Mouse (Mus musculus) hindbrain, embryonic 16.5 days (tissue): Measurements from ENCODE around the gene Fmo4. TPM values are rescaled to one million over a fixed set of nuclear protein-coding genes. Genes with fewer than 3 reads are reported as not detected.
A peak's percentile ranks its signal among the peaks of the same experiment; 100 is the strongest.
"Not testable (repeated sequence)": the region's sequence is repeated elsewhere in the genome, so short reads cannot be mapped to it uniquely, and the experiment has no call there.

ENCODE experiments used
- ATAC-seq: fragments of 200-750 bp; cut with Nextera tagmentation; 2 replicates; pipeline ENCODE4 v1.8.0; 2017; ENCODE audit warnings: moderate TSS enrichment, moderate library complexity
- H3K27ac ChIP-seq: fragments of 300-500 bp; sonication (generic); 2 replicates; pipeline ENCODE4 v1.5.1; 2014; ENCODE audit warnings: low read depth, mild to moderate bottlenecking, control low read depth, low read length, moderate library complexity
- H3K27me3 ChIP-seq: fragments of 300-500 bp; sonication (generic); replicated peaks from 2 replicates; pipeline ENCODE4 v1.6.1; 2014; ENCODE audit warnings: low read length; ENCODE audit not compliant: control insufficient read depth, insufficient read depth
- H3K36me3 ChIP-seq: fragments of 300-500 bp; sonication (generic); 2 replicates; pipeline ENCODE4 v1.6.1; 2014; ENCODE audit warnings: mild to moderate bottlenecking, low read length, moderate library complexity, mixed read lengths; ENCODE audit not compliant: control insufficient read depth, insufficient read depth
- H3K4me1 ChIP-seq: fragments of 300-500 bp; sonication (generic); 2 replicates; pipeline ENCODE4 v1.6.1; 2014; ENCODE audit warnings: low read depth, low read length; ENCODE audit not compliant: control insufficient read depth, insufficient read depth
- H3K4me2 ChIP-seq: fragments of 300-500 bp; sonication (generic); 2 replicates; pipeline ENCODE4 v1.6.1; 2014; ENCODE audit warnings: mild to moderate bottlenecking, low read length, control low read depth, moderate library complexity
- H3K4me3 ChIP-seq: fragments of 300-500 bp; sonication (generic); 2 replicates; pipeline ENCODE4 v1.5.1; 2014; ENCODE audit warnings: mild to moderate bottlenecking, low read length, control low read depth, moderate library complexity
- H3K9ac ChIP-seq: fragments of 300-500 bp; sonication (generic); 2 replicates; pipeline ENCODE4 v1.6.1; 2014; ENCODE audit warnings: low read depth, mild to moderate bottlenecking, control low read depth, low read length, moderate library complexity
- H3K9me3 ChIP-seq: fragments of 300-500 bp; sonication (generic); 2 replicates; pipeline ENCODE4 v1.6.1; 2014; ENCODE audit warnings: mild to moderate bottlenecking, low read length, moderate library complexity; ENCODE audit not compliant: control insufficient read depth
- WGBS: fragments of 180-500 bp; shearing (Covaris S2); extraction: QIAGEN DNeasy Blood & Tissue Kit; methylation state at CpG from one replicate; pipeline ENCODE4 v1.1.7; 2014; 5-methylcytosine and 5-hydroxymethylcytosine counted together
- polyA plus RNA-seq: library from polyadenylated mRNA; unstranded; fragments of >200 nt; fragmentation: Nextera tagmentation; extraction: Ambion mirVana; gene quantifications from 2 replicates; pipeline ENCODE4 v1.2.1, GENCODE M21; 2015

Fmo4 gene
- polyA plus RNA-seq, 1 experiment from 2014 or later = 0.78 TPM

DNA sequence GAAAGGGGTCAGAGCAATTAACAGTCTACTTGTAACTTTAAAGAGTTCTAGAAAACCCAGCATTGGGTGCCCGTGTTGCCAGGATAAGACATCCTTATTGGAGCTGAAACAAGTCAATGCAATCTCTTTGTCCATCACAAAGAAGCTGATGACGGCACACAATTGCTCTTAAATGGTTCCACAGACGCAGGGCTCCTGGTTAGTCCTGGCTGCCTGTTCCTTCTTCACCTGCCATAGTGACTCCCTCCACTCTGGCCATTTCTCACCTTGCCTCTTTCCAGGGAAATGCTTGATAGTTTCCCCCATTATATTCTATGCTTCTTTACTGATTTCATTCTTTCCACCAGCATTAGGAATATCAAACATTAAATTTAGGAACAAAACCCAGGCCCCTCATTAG, 5.2 kb downstream of the Fmo4 start:
- H3K27ac ChIP-seq = no peak overlapping the region
- H3K4me1 ChIP-seq = no peaks in the 10 kb centered on the region
- H3K4me3 ChIP-seq = no peak overlapping the region
- no peaks in the 10 kb centered on the region for H3K9me3 ChIP-seq
- H3K36me3 ChIP-seq = no peaks in the 10 kb centered on the region
- no peak overlapping the region for H3K9ac ChIP-seq
- ATAC-seq = no peak
- H3K4me2 ChIP-seq = no peak overlapping the region
- H3K27me3 ChIP-seq = no peaks in the 10 kb centered on the region
- WGBS = 84% methylated on average over 3 of the region's 3 CpGs

DNA sequence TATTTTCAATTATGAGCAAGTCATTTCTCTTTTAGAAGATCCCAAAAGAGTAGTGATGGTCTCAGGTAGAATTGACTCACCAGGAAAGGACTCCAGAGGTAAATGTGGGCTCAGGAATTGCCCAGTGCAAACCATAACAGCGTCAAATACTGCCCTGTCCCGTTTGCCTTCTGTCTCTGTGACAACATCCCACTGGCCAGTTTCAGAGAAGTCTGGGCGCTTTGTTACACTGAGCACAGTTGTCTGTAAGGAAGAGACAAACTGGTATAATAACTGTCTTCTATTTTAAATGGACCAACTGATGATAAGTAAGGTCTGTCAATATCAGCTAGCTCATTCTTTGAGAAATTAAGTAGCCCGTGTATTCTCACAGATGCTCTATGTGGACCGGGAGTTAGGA, 6.3 kb downstream of the Fmo4 start:
- H3K4me1 ChIP-seq = no peaks in the 10 kb centered on the region
- no peak for ATAC-seq
- H3K4me3 ChIP-seq = no peak overlapping the region
- H3K9me3 ChIP-seq = no peaks in the 10 kb centered on the region
- WGBS = 93% methylated on average over 5 of the region's 5 CpGs
- H3K36me3 ChIP-seq = no peaks in the 10 kb centered on the region
- no peak overlapping the region for H3K4me2 ChIP-seq
- H3K27ac ChIP-seq = no peak overlapping the region
- no peak overlapping the region for H3K9ac ChIP-seq
- no peaks in the 10 kb centered on the region for H3K27me3 ChIP-seq

DNA sequence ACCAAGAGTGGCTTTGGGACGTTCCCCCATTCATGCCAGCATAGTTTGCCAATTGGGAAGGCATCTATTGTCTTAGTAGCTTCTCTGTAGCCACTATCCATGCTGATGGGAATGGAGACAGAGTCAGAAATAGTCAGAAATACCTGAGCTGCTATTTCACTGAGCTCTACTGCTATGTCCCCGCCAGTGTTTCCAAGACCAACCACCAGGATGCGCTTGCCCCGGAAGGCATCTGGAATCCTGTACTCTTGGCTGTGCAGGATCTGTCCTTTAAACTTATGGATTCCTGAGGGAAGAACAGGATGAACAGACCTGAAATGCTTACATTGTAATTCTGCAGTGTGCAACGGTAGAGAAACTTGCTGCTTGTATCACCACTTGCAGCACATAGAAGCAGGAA, 8.8 kb downstream of the Fmo4 start:
- Histone ChIP-seq H3K9me3 (no peaks in the 10 kb centered on the region), H3K36me3 (no peaks in the 10 kb centered on the region), H3K4me1 (no peaks in the 10 kb centered on the region), H3K27me3 (no peaks in the 10 kb centered on the region), H3K4me3 (no peak overlapping the region), H3K27ac (no peak overlapping the region), H3K4me2 (no peak overlapping the region), H3K9ac (no peak overlapping the region)
- no peak for ATAC-seq
- WGBS = 55% methylated on average over 5 of the region's 5 CpGs

DNA sequence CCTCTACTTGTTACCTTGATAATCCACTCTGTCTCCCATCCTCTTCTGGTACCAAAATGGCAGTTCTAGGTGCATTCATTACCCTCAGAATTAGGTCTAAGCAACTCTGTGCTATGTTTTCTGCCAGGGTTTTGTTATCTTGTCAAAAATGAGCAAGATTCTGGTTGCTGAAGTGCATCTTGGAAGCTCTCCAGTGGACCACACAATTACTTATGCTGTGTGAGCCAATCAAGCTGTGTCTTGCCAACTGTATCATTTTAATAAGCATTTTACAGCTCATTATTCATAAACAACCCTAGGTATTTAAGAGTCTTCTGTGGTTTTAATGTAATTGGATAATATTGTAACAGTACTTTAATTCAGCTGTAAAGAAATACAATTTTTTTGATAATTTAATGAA, 17.3 kb downstream of the Fmo4 start:
- Histone ChIP-seq H3K9me3 (no peaks in the 10 kb centered on the region), H3K27me3 (no peaks in the 10 kb centered on the region), H3K4me1 (no peaks in the 10 kb centered on the region), H3K36me3 (no peaks in the 10 kb centered on the region), H3K4me2 (no peak overlapping the region), H3K27ac (no peak overlapping the region), H3K4me3 (no peak overlapping the region), H3K9ac (no peak overlapping the region)
- ATAC-seq = no peak

DNA sequence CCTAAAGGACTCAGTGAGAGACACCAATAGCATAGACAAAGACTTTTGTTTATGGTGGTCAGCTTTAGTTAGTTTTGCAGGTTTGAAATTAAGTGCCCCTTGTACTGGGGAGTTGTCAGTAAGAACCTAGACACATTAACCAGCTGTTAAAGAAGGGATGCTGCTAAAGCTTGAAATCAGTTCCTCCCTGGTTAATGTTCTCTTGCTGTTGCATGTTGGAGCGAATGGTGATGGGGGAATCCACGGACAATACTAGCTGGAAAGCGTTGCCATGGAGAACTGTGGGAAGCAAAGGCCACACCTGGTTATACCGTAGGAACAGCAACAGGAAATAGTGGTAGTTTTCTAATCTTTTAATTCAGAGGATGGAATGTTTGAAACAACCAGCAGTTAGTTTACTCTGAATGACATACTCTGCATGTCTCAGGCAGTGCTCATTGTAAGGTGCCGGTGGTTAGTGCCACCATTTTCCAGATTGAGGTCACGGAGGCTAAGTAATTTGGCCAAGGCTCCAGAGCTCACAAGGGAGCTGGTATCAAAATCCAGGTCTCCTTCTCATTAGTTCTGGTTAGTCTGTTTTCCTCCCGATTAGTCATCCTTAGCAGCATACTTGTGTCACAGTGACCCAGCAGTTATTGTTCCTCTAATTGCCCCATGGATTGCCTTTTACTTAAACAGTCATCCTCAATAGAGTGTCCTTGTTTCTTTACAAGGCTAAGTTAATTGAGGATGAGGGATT, 21.3 kb downstream of the Fmo4 start:
- H3K4me1 ChIP-seq = no peaks in the 10 kb centered on the region
- no peak overlapping the region for H3K4me3 ChIP-seq
- H3K27ac ChIP-seq = no peak overlapping the region
- no peaks in the 10 kb centered on the region for H3K9me3 ChIP-seq
- no peak overlapping the region for H3K9ac ChIP-seq
- no peaks in the 10 kb centered on the region for H3K36me3 ChIP-seq
- peak; percentile 54; the same call in 1 of the 2 replicates for ATAC-seq
- 44% methylated on average over 7 of the region's 7 CpGs for WGBS
- no peak overlapping the region for H3K4me2 ChIP-seq
- no peaks in the 10 kb centered on the region for H3K27me3 ChIP-seq

DNA sequence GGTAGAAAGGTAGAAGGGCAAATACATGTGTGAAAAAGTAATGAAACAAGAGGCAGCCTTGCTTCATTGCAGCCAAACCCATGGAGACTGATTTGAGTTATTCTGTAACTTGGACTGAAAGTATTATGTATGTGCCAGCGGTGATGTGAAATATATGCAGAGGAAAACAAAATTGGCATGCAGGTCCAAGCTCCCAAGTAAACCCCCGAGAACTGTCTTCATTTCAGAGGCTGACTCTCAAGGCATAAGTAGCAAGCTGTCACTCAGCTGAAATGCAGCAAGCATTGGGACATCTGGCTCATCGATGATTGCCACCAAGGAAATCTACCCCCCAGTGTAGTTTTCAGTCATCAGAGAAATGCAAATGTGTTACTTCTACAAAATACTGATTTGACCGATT, 28.6 kb downstream of the Fmo4 start:
- no peak overlapping the region for H3K4me2 ChIP-seq
- H3K9me3 ChIP-seq = no peaks in the 10 kb centered on the region
- ATAC-seq = no peak
- H3K4me3 ChIP-seq = no peak overlapping the region
- no peaks in the 10 kb centered on the region for H3K36me3 ChIP-seq
- no peak overlapping the region for H3K27ac ChIP-seq
- WGBS = 80% methylated on average over 4 of the region's 4 CpGs
- H3K9ac ChIP-seq = no peak overlapping the region
- no peaks in the 10 kb centered on the region for H3K4me1 ChIP-seq
- no peaks in the 10 kb centered on the region for H3K27me3 ChIP-seq

DNA sequence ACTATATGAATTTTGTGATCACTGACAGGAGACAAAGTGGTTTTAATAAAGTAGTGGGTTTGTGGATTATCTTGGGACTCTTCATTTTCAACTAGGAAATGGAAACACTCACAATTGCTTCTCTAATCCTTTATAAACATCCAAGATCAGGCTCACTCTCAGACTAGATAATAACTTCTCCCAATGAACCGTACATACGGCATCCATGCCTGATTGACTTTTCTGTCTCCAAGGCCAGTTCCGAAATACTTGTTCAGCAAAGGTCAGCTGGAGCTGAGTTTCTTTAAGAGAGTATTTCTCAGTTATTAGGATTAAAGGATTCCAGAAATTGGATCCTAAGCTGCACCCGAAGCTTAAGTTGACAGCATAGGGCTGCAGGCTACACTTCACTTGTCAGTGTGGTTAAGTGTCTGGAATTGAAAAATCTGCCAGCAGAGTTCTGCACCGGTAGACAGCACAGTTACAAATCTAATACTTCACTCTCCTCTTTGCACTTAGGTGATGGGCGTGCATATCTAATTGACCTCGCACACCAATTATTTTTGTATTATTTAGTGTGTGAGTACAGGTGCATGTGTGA, 30.0 kb downstream of the Fmo4 start:
- ATAC-seq = no peak
- Histone ChIP-seq H3K9ac (no peak overlapping the region), H3K27me3 (no peaks in the 10 kb centered on the region), H3K27ac (no peak overlapping the region), H3K9me3 (no peaks in the 10 kb centered on the region), H3K4me3 (no peak overlapping the region), H3K36me3 (no peaks in the 10 kb centered on the region), H3K4me1 (no peaks in the 10 kb centered on the region), H3K4me2 (no peak overlapping the region)
- 79% methylated on average over 7 of the region's 7 CpGs for WGBS

DNA sequence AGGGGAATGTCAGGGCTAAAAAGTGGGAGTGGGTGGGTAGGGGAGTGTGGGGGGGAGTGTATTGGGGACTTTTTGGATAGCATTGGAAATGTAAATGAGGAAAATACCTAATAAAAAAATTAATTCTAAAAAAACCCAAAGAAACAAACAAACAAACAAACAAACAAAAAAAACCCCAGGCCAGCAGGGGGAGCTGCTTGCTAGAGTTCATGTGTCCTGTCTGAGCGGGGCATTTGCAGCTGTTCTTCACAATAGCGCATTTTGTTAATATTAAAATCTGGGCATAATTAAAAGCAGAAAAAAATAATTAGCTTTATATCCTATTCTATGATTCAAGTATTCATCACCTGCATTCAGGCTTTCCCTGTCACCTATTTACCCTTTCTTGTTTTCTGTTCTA, 32.7 kb downstream of the Fmo4 start:
- not testable (repeated sequence) for H3K27me3 ChIP-seq, H3K36me3 ChIP-seq, ATAC-seq, H3K27ac ChIP-seq, H3K4me3 ChIP-seq, H3K9me3 ChIP-seq, H3K9ac ChIP-seq, H3K4me2 ChIP-seq, H3K4me1 ChIP-seq
- WGBS = 82% methylated on average over 2 of the region's 2 CpGs

DNA sequence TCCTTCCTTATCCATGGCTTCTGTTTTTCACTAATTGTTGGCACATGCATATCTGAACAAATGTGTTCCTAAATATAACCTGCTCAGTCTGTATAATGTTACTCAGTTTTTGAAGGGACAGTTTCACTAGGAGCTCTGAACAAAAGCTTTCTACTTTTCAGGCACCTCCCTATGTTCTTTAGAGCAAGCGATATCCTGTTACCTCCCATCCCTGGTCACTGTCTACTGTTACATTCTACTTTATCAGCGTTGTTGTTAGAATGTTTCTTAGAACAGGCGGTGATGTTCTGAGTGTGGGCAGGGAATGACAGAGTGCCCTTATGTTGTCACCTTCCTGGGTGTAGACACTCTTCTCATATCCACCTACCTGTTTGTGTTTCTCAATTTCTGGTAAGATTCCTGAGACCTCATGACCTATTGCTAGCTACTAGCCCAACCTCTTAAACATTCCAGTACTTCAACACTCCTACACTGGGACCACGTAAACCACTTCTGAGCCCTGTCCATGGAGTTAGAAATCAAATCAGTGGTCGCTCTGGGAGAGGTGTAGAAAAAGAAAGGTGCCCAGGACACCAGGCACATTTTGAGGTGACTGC, 35.7 kb downstream of the Fmo4 start:
- 95% methylated on average over 5 of the region's 5 CpGs for WGBS
- no peak overlapping the region for H3K4me3 ChIP-seq

More for the DNA sequence above, 35.7 kb downstream of the Fmo4 start:
- Histone ChIP-seq H3K4me1 (no peaks in the 10 kb centered on the region), H3K36me3 (no peaks in the 10 kb centered on the region), H3K4me2 (no peak overlapping the region), H3K27ac (no peak overlapping the region), H3K9ac (no peak overlapping the region), H3K9me3 (no peaks in the 10 kb centered on the region), H3K27me3 (no peaks in the 10 kb centered on the region)
- no peak for ATAC-seq
